Mouse (Mus musculus) G1E (cell line): ENCODE results near the gene Gm17657.

ENCODE experiments used
- CTCF ChIP-seq: IDR thresholded peaks from 2 replicates; pipeline ENCODE4 v1.5.1; 2012; ENCODE audit warnings: low read depth, low read length, inconsistent platforms, mixed read lengths
- GATA1 ChIP-seq: IDR thresholded peaks from 2 replicates; pipeline ENCODE4 v1.6.1; 2012; ENCODE audit warnings: borderline replicate concordance, low read length, inconsistent platforms, mixed read lengths
- GATA2 ChIP-seq: IDR thresholded peaks from 2 replicates; pipeline ENCODE4 v1.6.1; 2012; ENCODE audit warnings: low read depth, low read length, inconsistent platforms, borderline replicate concordance
- POLR2AphosphoS5 ChIP-seq: IDR thresholded peaks from 2 replicates; pipeline ENCODE4 v1.6.1; 2012; ENCODE audit warnings: low read depth, low read length, inconsistent platforms; ENCODE audit not compliant: insufficient replicate concordance
- TAL1 ChIP-seq: conservative IDR thresholded peaks from 2 replicates; pipeline ENCODE4 v1.6.1; 2012; ENCODE audit warnings: low read depth, low read length, inconsistent platforms, mixed read lengths

GRCm38 (mm10) chr17:29478271-29478670, 71.2 kb downstream of the Gm17657 start:
- TF ChIP-seq GATA2 (no peak), CTCF (no peak), TAL1 (no peak), GATA1 (no peak), POLR2AphosphoS5 (no peak)
